Mouse (Mus musculus): ENCODE results near the gene 4931422A03Rik.

DNA sequence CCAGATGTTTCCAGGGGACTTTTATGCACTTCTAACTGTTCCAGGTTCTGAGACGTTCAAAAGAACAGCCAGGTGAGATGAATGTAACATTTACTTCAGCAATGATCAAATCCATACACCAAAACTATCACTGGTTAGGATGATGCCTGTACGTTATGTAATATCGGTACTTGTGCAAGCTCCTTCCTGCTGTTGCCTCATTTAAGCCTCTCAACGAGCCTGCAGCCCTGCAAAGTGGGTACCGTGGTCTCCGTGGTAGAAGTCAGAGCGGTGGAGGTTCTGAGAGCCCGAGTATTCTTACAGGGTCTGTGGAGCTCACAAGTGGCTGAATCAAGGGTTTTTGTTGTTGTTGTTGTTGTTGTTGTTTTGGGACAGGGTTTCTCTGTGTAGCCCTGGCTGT, 81.3 kb downstream of the 4931422A03Rik start:
- TF ChIP-seq MAFK (IDR thresholded peaks at IDR 0.05; ENCODE audit: borderline replicate concordance, low read depth, low read length) (no peak), EP300 (IDR thresholded peaks at IDR 0.05; ENCODE audit: low read depth in 1 of 2, low read length in 2 of 2) (no peak), CTCF (IDR thresholded peaks at IDR 0.05 in 2 of 3, conservative IDR thresholded peaks at IDR 0.05 in 1 of 3; ENCODE audit: control insufficient read depth in 1 of 3, insufficient read depth in 1 of 3, low read depth in 2 of 3, low read length in 3 of 3, poor library complexity in 1 of 3, severe bottlenecking in 1 of 3) (no peak), TAL1 (IDR thresholded peaks at IDR 0.05; ENCODE audit: low read length) (no peak), MYC (IDR thresholded peaks at IDR 0.05; ENCODE audit: low read depth, low read length) (no peak), SIN3A (IDR thresholded peaks at IDR 0.05; ENCODE audit: low read length) (no peak), MAX (IDR thresholded peaks at IDR 0.05; ENCODE audit: low read length) (no peak), GABPA (IDR thresholded peaks at IDR 0.05; ENCODE audit: low read depth, low read length) (no peak), USF1 (IDR thresholded peaks at IDR 0.05; ENCODE audit: low read depth, low read length) (no peak), POLR2A (IDR thresholded peaks at IDR 0.05; ENCODE audit: control insufficient read depth in 1 of 2, insufficient read depth in 1 of 2, low read depth in 1 of 2, low read length in 2 of 2, poor library complexity in 1 of 2) (no peak), GATA1 (IDR thresholded peaks at IDR 0.05; ENCODE audit: low read depth, low read length) (no peak), ZNF384 (IDR thresholded peaks at IDR 0.05; ENCODE audit: low read depth, low read length) (no peak), RCOR1 (IDR thresholded peaks at IDR 0.05; ENCODE audit: low read depth, low read length) (no peak)
